Mouse (Mus musculus) liver, postnatal 0 days (tissue): ENCODE measurements around the gene Ehd1.

Experiments used
- CTCF ChIP-seq: sonication (generic); IDR thresholded peaks from 2 replicates; pipeline ENCODE4 v1.5.1; 2016; ENCODE audit warnings: antibody characterized with exemption, low read depth
- EP300 ChIP-seq: IDR thresholded peaks from 2 replicates; pipeline ENCODE4 v1.6.1; 2016; ENCODE audit warnings: antibody characterized with exemption, low read depth, mild to moderate bottlenecking

DNA sequence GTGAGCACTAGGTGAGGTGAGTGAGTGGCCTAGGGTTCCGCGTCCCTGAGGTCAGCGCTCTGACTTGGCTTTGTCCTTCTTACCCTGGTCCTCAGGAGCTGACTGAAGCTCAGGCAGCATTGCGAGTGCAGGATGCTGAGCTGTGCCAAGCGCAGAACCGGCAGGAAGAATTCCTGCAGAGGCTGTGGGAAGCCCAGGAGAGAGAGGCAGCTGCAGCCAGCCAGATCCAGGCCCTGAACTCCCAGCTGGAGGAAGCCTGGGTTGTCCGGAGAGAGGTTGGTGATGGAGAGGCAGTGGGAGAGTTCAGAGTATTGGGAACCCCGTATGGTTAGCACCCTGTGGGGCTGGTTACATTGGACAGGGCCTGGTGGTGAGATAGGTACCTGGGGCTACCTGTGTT is 37.3 kb downstream of the Ehd1 start:
- TF ChIP-seq CTCF (no peak), EP300 (no peak)
